Mouse (Mus musculus) c-Kit-positive CD71-negative TER-119-negative erythroid progenitor cells, embryonic 14.5 days (primary cell): ENCODE results near the gene Galnt15.
"Not testable (repeated sequence)": the region's sequence is repeated elsewhere in the genome, so short reads cannot be mapped to it uniquely, and the experiment has no call there.

Experiments used
- DNase-seq: peaks from one replicate; pipeline ENCODE4 v3.0.0-alpha.2; 2013; ENCODE audit warnings: low read depth

Gene Galnt15

GRCm38 (mm10) chr14:32036482-32036881, 7.7 kb downstream of the Galnt15 start:
- no peak for DNase-seq

DNA sequence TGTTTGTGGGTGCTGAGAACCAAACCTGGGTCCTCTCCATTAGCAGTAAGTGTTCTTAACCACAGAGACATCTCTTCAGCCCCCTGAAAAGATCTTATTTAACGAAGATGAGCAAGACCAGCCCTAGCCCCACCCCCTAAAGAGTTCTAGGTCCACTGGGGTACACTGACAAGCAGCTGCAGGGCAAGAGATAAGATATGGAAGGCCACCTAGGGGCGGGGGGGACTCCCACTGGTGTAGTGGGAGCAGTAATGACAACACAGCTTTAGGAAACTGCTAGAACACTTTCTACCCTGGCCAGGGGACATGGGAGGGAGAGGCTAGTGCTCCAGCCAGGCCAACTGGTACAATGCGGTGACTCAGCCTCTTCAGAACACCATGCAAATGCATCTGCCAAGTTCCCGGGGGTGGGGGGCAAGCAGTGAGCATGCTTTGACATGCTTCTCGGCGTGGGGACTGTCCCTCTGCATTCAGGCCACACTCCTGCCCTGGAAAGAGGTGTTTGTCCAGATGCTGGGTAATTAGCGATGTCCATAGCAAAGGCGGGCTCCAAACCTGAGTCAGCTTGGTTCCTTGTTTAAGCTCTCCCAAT, 9.0 kb downstream of the Galnt15 start:
- DNase-seq, result peak; percentile 17

- DNase-seq, result no peak
These were observed 13.3 kb downstream of the Galnt15 start for GRCm38 (mm10) chr14:32042108-32042507.

DNA sequence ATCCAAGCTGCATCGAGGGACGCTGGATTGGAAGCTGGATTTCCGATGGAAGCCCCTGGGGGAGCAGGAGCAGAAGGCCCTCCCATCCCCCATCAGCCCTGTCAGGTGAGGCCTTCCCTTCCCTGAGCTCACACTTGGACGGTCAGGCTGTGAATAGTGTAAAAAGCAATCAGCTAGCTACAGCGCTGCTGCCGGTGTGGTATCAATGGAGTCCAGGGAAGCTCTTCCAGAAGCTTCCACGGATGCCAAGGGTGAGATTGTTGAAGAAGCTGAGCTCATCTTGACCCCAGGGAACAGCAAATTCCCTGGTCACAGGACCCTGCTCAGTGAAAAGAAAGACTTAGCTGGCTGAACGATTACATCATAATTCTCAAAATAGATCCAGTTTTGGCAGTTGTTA, 17.6 kb downstream of the Galnt15 start:
- no peak for DNase-seq

- DNase-seq, result no peak
These were observed 21.4 kb downstream of the Galnt15 start for GRCm38 (mm10) chr14:32050171-32050570.

DNA sequence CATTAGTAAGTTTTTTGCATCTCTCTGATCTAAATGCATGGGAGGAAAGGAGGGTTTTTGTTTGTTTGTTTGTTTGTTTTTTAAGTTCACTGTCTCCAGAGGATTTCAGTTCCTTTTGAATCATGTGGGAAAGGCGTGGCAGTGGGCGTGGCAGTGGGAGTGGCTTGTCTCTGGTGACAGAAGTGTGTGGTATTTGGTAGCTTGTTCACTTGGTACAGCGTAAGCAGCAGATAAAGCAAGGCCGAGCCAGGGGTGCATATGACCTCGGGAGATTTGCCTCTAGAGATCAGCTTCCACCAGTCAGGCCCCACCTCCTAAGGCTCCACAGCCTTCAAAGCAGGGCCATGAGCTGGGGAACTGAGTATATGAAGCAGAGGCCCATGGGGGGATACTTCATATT, 25.1 kb downstream of the Galnt15 start:
- no peak for DNase-seq

DNA sequence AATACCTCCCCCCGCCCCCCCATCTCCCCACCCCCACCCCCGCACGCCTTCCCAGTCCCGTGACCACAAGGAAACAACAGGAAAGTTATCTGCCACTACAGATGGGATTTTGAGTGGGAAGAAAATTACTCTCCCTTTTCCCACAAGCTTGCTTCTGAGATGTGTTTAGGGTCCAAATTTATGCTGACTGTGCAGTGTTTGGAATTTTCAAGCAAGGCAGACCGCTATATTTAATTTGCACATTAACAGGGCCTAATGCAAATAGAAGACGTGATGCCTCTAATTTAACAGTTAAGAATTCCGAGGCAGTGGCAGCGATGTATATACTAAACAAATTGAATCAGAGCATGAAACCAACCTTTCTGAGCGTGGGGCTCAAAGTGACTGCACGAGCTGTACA, 26.0 kb downstream of the Galnt15 start:
- DNase-seq, result no peak

- no peak for DNase-seq
These were observed 27.0 kb downstream of the Galnt15 start for GRCm38 (mm10) chr14:32055781-32056180.

DNA sequence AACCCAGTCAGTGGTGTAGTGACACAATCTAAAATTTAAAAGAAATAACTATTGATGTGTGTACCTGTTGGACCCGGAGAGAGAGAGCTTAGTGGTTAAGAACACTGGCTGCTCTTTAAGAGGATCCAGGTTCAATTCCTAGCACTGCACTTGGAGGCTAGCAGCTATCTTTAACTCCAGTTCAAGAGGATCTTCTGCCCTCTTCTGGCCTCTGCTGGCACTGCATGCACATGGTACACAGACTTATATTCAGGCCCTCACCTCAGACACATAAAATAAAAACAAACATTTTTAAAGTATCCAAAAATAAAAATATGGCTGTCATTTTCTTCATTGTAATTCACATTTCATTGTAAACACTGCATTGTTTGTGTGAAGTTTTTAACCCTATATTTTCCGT, 27.9 kb downstream of the Galnt15 start:
- peak; percentile 22 for DNase-seq

GRCm38 (mm10) chr14:32057664-32058063, 28.9 kb downstream of the Galnt15 start:
- DNase-seq, result no peak

- DNase-seq, result no peak
These were observed 32.6 kb downstream of the Galnt15 start for GRCm38 (mm10) chr14:32061398-32061797.

DNA sequence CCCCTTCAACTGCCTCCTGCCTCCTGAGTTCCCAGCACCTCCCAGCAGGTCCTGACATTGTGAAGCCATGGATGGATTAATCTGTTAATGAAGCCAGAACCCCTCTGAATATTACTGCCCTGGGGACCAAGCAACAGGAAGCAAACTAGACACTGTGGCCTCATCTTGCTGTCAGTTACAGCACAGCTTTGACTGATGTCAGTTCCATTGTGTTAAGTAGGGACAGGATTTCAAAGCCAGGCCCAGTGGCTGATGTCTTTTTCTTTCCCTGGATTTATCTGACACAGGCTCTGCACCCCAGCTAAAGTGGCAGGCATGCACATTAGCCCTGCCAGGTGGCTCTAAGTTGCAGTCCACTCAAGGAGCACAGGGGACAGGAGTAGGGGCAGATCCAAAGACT, 44.0 kb downstream of the Galnt15 start:
- DNase-seq, result no peak

- peak; percentile 39 for DNase-seq
These were observed 44.5 kb downstream of the Galnt15 start for GRCm38 (mm10) chr14:32073211-32073685.

DNA sequence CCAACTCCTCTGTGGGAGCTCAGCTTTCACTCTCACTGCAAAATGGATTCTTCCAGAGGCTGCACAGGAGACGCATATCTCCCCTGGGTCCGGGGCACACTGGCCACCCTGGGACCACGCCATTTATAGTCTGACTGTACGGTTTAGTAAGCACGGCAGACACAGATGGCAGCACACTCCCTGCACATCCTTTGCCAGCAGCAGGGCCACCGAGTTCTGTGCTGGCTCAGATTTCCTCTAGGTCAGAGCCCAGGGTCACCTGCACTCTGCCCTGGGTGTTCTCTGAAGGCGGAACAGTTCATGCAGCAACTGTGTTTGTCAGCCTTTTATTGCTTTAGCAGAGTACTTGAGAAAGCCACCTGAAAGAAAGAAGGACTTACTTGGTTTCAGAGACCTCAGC, 45.1 kb downstream of the Galnt15 start:
- no peak for DNase-seq

DNA sequence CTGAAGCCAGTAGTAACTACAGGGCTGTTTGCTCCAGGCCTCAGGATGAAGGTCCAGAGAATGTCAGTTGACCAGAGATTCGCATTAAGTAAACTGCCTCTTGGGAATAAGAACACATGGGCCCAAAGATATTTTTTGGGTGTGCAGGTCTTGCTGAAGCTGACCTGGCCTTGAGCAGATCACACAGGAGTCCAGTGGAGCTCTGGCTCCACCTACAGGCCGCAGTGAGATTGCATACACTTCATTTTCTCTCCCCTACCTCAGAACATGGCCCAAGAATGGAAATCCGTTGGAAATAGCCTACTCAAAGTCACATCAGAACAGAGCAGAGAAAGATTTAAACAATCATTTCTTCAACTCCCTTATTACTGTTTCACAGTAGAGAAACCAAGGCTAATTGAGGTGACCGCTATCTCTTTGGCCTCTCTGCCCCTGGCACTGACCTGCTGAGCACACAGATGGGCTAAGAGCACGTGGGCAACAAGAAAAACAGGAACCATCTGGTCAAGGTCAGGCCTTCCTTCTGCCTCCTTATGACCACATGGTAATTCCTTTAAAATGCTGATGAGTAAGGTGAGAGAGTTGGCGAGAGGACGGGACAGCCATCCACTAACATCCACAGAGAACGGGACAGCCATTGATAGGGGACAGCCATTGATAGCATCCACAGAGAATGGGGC, 48.2 kb downstream of the Galnt15 start:
- DNase-seq, result peak; percentile 74

DNA sequence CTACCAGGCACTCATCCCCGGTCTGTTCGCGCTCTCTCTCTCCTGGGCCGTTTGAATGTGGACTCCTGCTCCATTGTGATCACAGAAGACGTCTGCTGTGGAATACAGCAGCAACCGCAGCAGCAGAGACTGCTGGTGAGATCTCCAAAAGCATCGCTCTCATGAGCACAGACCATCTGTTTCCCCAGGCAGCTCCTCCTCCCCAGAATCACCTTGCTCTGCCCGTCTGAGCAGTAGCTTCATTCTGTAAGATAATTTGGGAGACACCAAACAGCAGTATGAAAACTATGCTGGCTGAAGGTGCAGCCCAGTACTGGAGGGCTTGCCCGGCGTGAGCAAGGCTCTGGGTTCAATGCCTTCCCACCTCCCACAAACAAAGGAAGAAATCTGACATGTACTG, 52.2 kb downstream of the Galnt15 start:
- no peak for DNase-seq

DNA sequence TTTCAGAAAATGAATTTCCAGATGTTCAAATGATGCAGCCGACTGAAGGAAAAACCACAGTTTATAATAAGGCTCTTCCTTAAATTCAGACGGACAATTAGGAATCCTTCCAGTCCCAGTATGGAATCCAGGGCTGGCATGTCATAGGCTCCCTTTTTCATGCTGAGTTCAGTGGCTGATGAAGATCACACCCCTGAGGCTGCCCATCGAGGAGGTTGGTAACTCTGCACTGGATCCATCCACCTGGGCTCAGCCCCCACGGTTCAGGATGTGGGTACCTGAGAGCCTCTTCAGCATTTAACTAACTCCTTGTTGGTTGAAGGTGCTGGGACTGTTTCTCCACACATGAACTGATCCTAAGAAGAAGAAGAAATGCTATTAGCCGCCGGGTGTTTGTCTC, 54.1 kb downstream of the Galnt15 start:
- no peak for DNase-seq

DNA sequence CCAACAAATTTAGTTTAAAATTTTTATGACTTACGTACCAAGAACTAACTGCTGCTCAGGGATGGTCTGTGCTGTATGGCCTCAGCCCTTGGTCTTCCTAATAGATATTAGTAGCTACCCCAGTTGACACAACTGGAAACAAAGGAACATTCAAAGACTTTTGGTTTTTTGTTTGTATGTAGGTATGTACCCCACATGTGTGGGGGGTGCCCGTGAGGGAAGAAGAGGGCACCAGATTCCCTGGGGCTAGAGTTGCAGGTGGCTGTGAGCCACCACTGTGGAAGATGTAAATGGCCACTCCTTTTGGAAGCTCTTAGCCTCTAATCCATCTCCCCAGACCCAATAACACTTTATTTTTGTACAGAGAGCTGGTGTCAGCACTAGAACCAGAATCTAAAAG, 54.7 kb downstream of the Galnt15 start:
- no peak for DNase-seq

GRCm38 (mm10) chr14:32084761-32085485, 56.1 kb downstream of the Galnt15 start, which contains the start of gene Oxnad1:
Oxnad1 (plus strand) TSS chr14:32085374.
- peak; percentile 84 for DNase-seq

DNA sequence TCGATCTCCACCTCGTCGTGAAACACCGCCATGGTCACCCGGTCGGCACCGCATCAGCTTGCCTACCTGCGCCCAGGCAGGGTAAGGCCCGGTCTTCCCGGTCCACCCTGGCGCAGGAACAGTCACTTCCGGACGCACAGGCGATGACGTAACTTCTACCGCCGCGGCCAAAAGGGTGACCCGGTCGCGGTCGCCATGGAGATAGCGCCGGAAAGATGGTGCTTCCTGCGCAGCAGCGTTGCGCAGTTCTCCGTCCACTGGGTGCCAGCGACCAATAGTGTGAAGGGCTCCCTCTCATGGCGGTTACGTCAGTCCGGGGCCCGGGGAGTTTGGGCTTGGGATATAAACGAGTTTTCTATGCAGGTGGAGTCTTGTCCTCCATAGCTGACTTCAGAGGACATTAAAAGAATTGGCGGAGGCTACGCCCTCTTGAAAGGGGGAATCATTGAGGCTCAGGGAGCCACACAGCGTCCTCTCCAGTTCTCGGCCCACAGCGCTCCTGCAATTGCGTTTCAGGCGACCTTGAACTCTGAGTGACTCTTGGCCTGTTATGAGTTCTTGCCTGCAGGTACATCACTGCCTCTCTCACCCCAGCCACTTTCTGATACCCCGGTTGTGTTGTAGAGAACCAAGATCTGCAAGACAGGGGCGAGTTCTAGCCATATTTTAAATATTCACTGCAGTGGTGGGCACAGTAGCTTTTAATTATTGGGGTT, 56.9 kb downstream of the Galnt15 start, which contains the start of gene Dph3:
Gene Dph3 (minus strand): TSS at position 244 of the 716 bp plus-strand sequence.
- peak; percentile 98 for DNase-seq

DNA sequence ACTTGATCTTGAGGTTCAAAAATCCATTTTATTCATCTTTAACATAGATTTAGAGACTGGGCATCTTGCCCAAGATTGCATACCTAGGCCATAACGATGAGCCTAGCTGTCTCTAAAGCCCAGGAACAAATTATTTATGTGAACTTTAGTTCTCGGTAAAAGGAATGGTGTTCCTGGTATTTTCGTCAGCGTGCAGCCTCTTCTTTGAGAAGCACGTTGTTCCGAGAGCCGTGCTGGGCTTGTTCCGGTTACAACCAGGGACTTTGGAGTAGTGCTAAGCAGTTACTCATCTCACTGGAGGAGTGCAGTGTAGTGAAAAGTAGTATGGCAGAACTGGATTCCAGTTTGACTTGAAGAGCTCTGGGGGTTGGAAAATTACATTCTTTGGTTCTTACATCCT, 57.4 kb downstream of the Galnt15 start:
- DNase-seq, result no peak

GRCm38 (mm10) chr14:32087584-32088248, 58.9 kb downstream of the Galnt15 start:
- DNase-seq, result not testable (repeated sequence)
